Mouse (Mus musculus): ENCODE results near the gene Dpt. TPM values are rescaled to one million over a fixed set of nuclear protein-coding genes. Genes with fewer than 3 reads are reported as not detected.

Gene Dpt
- total and polyA plus RNA-seq, 3 experiments, result not detected

- in situ Hi-C loops (cut with MboI; ENCODE audit: low pct_ligation_motif_present, low pct_unique_long_range_greater_than_20kb, low sequenced_read_pairs), result no loop called here
- Histone ChIP-seq H3K9me3 (replicated peaks; ENCODE audit: low read length) (no peaks in the 10 kb centered on the region), H3K36me3 (replicated peaks in 1 of 2; ENCODE audit: control insufficient read depth in 1 of 2, insufficient read depth in 1 of 2, low read length in 1 of 2) (no peaks in the 10 kb centered on the region), H3K4me1 (ENCODE audit: control insufficient read depth in 1 of 2, insufficient read depth in 2 of 2) (no peaks in the 10 kb centered on the region), H3K4me3 (replicated peaks in 1 of 3; ENCODE audit: low read depth in 2 of 3, low read length in 2 of 3, poor library complexity in 1 of 3) (no peak overlapping the region), H3K4me2 (ENCODE audit: insufficient read depth, low read depth, poor library complexity, severe bottlenecking) (0 out of 2 replicates have a peak overlapping the region, but pooled peaks have one; percentile 1), H3K79me2 (replicated peaks; ENCODE audit: control insufficient read depth, extremely low read depth, insufficient read depth, poor library complexity, severe bottlenecking) (no peaks in the 10 kb centered on the region), H3K9ac (ENCODE audit: insufficient read depth, low read depth) (no peak overlapping the region), H3K27me3 (replicated peaks) (no peaks in the 10 kb centered on the region), H3K27ac (ENCODE audit: insufficient read depth, low read depth) (no peak overlapping the region)
- dilution Hi-C loops (cut with MboI; ENCODE audit: extremely low pct_ligation_motif_present, extremely low pct_unique_long_range_greater_than_20kb, low sequenced_read_pairs), result no loop called here
- DNase-seq (ENCODE audit: extremely low read depth), result peak; percentile 34
- no peak for TF ChIP-seq POLR2AphosphoS2 (IDR thresholded peaks at IDR 0.05; ENCODE audit: low read depth, low read length)
- TF ChIP-seq MAFK (IDR thresholded peaks at IDR 0.05; ENCODE audit: insufficient replicate concordance, low read length), result no peak
These were observed 25.8 kb upstream of the Dpt start for GRCm38 (mm10) chr1:164770611-164771010.

- H3K9me3 ChIP-seq (replicated peaks; ENCODE audit: low read length), result no peaks in the 10 kb centered on the region
- no peak overlapping the region for H3K27ac ChIP-seq (ENCODE audit: insufficient read depth, low read depth)
- no peak overlapping the region for H3K4me3 ChIP-seq (replicated peaks in 1 of 3; ENCODE audit: low read depth in 2 of 3, low read length in 2 of 3, poor library complexity in 1 of 3)
- H3K36me3 ChIP-seq (replicated peaks in 1 of 2; ENCODE audit: control insufficient read depth in 1 of 2, insufficient read depth in 1 of 2, low read length in 1 of 2), result no peaks in the 10 kb centered on the region
- no peaks in the 10 kb centered on the region for H3K27me3 ChIP-seq (replicated peaks)
- H3K79me2 ChIP-seq (replicated peaks; ENCODE audit: control insufficient read depth, extremely low read depth, insufficient read depth, poor library complexity, severe bottlenecking), result no peaks in the 10 kb centered on the region
- dilution Hi-C loops (cut with MboI; ENCODE audit: extremely low pct_ligation_motif_present, extremely low pct_unique_long_range_greater_than_20kb, low sequenced_read_pairs), result no loop called here
- TF ChIP-seq EP300 (IDR thresholded peaks at IDR 0.05; ENCODE audit: low read length) (no peak), POLR2AphosphoS2 (IDR thresholded peaks at IDR 0.05; ENCODE audit: low read depth, low read length) (no peak), UBTF (IDR thresholded peaks at IDR 0.05; ENCODE audit: low read depth, low read length) (no peak), SIN3A (IDR thresholded peaks at IDR 0.05; ENCODE audit: low read length) (no peak), BHLHE40 (IDR thresholded peaks at IDR 0.05; ENCODE audit: low read depth, low read length) (no peak)
- H3K4me1 ChIP-seq (ENCODE audit: control insufficient read depth in 1 of 2, insufficient read depth in 2 of 2), result 0 out of 4 replicates have a peak, but pooled peaks cover 0 to 3% of the 10 kb centered on the region in 2 experiments
- in situ Hi-C loops (cut with MboI; ENCODE audit: low pct_ligation_motif_present, low pct_unique_long_range_greater_than_20kb, low sequenced_read_pairs), result no loop called here
- DNase-seq (ENCODE audit: extremely low read depth), result no peak
- no peak overlapping the region for H3K9ac ChIP-seq (ENCODE audit: insufficient read depth, low read depth)
- H3K4me2 ChIP-seq (ENCODE audit: insufficient read depth, low read depth, poor library complexity, severe bottlenecking), result no peak overlapping the region
These were observed 15.5 kb upstream of the Dpt start for GRCm38 (mm10) chr1:164780851-164781510.

- H3K4me1 ChIP-seq (ENCODE audit: control insufficient read depth in 1 of 2, insufficient read depth in 2 of 2), result peaks cover 3 to 5% of the 10 kb centered on the region in 2 experiments; a peak in 1 of 4 replicates
- no peak overlapping the region for H3K4me2 ChIP-seq (ENCODE audit: insufficient read depth, low read depth, poor library complexity, severe bottlenecking)
- H3K27ac ChIP-seq (ENCODE audit: insufficient read depth, low read depth), result no peak overlapping the region
- no peak for TF ChIP-seq ZKSCAN1 (IDR thresholded peaks at IDR 0.05; ENCODE audit: borderline replicate concordance, low read depth, low read length)
- TF ChIP-seq NELFE (IDR thresholded peaks at IDR 0.05; ENCODE audit: low read depth, low read length), result no peak
- TF ChIP-seq EP300 (IDR thresholded peaks at IDR 0.05; ENCODE audit: low read length), result no peak
- no peak for TF ChIP-seq MAFK (IDR thresholded peaks at IDR 0.05; ENCODE audit: insufficient replicate concordance, low read length)
- TF ChIP-seq ELF1 (IDR thresholded peaks at IDR 0.05; ENCODE audit: low read depth, low read length), result no peak
- TF ChIP-seq ZMIZ1 (IDR thresholded peaks at IDR 0.05; ENCODE audit: low read depth, low read length), result no peak
- TF ChIP-seq USF2 (conservative IDR thresholded peaks at IDR 0.05; ENCODE audit: low read depth, low read length), result no peak
- no peak for TF ChIP-seq ETS1 (conservative IDR thresholded peaks at IDR 0.05; ENCODE audit: low read depth, low read length)
- no peak for TF ChIP-seq CHD1 (IDR thresholded peaks at IDR 0.05; ENCODE audit: low read depth, low read length)
- no peak for TF ChIP-seq TBP (conservative IDR thresholded peaks at IDR 0.05; ENCODE audit: low read depth, low read length)
- no peak for TF ChIP-seq E2F4 (IDR thresholded peaks at IDR 0.05; ENCODE audit: insufficient replicate concordance, low read depth, low read length)
- in situ Hi-C loops (cut with MboI; ENCODE audit: low pct_ligation_motif_present, low pct_unique_long_range_greater_than_20kb, low sequenced_read_pairs), result no loop called here
- dilution Hi-C loops (cut with MboI; ENCODE audit: extremely low pct_ligation_motif_present, extremely low pct_unique_long_range_greater_than_20kb, low sequenced_read_pairs), result no loop called here
- DNase-seq (ENCODE audit: extremely low read depth), result no peak
- H3K27me3 ChIP-seq (replicated peaks), result no peaks in the 10 kb centered on the region
- no peak overlapping the region for H3K9ac ChIP-seq (ENCODE audit: insufficient read depth, low read depth)
- no peaks in the 10 kb centered on the region for H3K79me2 ChIP-seq (replicated peaks; ENCODE audit: control insufficient read depth, extremely low read depth, insufficient read depth, poor library complexity, severe bottlenecking)
- no peaks in the 10 kb centered on the region for H3K9me3 ChIP-seq (replicated peaks; ENCODE audit: low read length)
- no peaks in the 10 kb centered on the region for H3K36me3 ChIP-seq (replicated peaks in 1 of 2; ENCODE audit: control insufficient read depth in 1 of 2, insufficient read depth in 1 of 2, low read length in 1 of 2)
- H3K4me3 ChIP-seq (replicated peaks in 1 of 3; ENCODE audit: low read depth in 2 of 3, low read length in 2 of 3, poor library complexity in 1 of 3), result no peak overlapping the region
These were observed 10.3 kb upstream of the Dpt start for GRCm38 (mm10) chr1:164786165-164786564.

All from CH12.LX (cell line).